Mouse (Mus musculus) hindbrain, embryonic 14.5 days (tissue): Measurements from ENCODE around the gene Bcl2l11. TPM values are rescaled to one million over a fixed set of nuclear protein-coding genes. Genes with fewer than 3 reads are reported as not detected.

Experiments used
- ATAC-seq: fragments of 200-750 bp; cut with Nextera tagmentation; 2 replicates; pipeline ENCODE4 v1.8.0; 2017; ENCODE audit warnings: moderate number of reproducible peaks, mild to moderate bottlenecking, moderate TSS enrichment, moderate library complexity; ENCODE audit not compliant: low FRiP score
- DNase-seq: peaks from one replicate; pipeline ENCODE4 v3.0.0-alpha.2; 2015; ENCODE audit warnings: low spot score
- H3K27ac ChIP-seq: fragments of 300-500 bp; sonication (generic); 2 replicates; pipeline ENCODE4 v1.5.1; 2014; ENCODE audit warnings: mild to moderate bottlenecking, moderate library complexity
- H3K27me3 ChIP-seq: fragments of 300-500 bp; sonication (generic); 2 replicates; pipeline ENCODE4 v1.6.1; 2014; ENCODE audit warnings: mild to moderate bottlenecking, low read length, mixed read lengths; ENCODE audit not compliant: control insufficient read depth, insufficient read depth
- H3K36me3 ChIP-seq: fragments of 300-500 bp; sonication (generic); replicated peaks from 2 replicates; pipeline ENCODE4 v1.6.1; 2014; ENCODE audit not compliant: control insufficient read depth, insufficient read depth
- H3K4me1 ChIP-seq: fragments of 300-500 bp; sonication (generic); replicated peaks from 2 replicates; pipeline ENCODE4 v1.6.1; 2014; ENCODE audit warnings: antibody characterized with exemption, low read length, mixed read lengths; ENCODE audit not compliant: control insufficient read depth, insufficient read depth
- H3K4me2 ChIP-seq: fragments of 300-500 bp; sonication (generic); replicated peaks from 2 replicates; pipeline ENCODE4 v1.6.1; 2014; ENCODE audit warnings: mild to moderate bottlenecking, moderate library complexity
- H3K4me3 ChIP-seq: fragments of 300-500 bp; sonication (generic); replicated peaks from 2 replicates; pipeline ENCODE4 v1.5.1; 2014; ENCODE audit warnings: mild to moderate bottlenecking, low read length
- H3K9ac ChIP-seq: fragments of 300-500 bp; sonication (generic); 2 replicates; pipeline ENCODE4 v1.6.1; 2014
- H3K9me3 ChIP-seq: fragments of 300-500 bp; sonication (generic); 2 replicates; pipeline ENCODE4 v1.6.1; 2016; ENCODE audit warnings: low read length; ENCODE audit not compliant: control insufficient read depth
- WGBS: fragments of 180-500 bp; shearing (Covaris S2); extraction: QIAGEN DNeasy Blood & Tissue Kit; methylation state at CpG from one replicate; pipeline ENCODE4 v1.1.7; 2014; 5-methylcytosine and 5-hydroxymethylcytosine counted together
- polyA plus RNA-seq: library from polyadenylated mRNA; unstranded; fragments of >200 nt; fragmentation: Nextera tagmentation; extraction: Ambion mirVana; gene quantifications from 2 replicates; pipeline ENCODE4 v1.2.1, GENCODE M21; 2014

Bcl2l11 gene
- polyA plus RNA-seq, 1 experiment from 2014 or later = 12.2 TPM

- Histone ChIP-seq H3K9me3 (no peaks in the 10 kb centered on the region), H3K27me3 (no peaks in the 10 kb centered on the region), H3K4me1 (no peaks in the 10 kb centered on the region), H3K36me3 (no peaks in the 10 kb centered on the region), H3K27ac (no peak overlapping the region), H3K9ac (no peak overlapping the region), H3K4me3 (no peak overlapping the region), H3K4me2 (no peak overlapping the region)
- no peak for DNase-seq
- ATAC-seq = no peak
- 92% methylated on average over 3 of the region's 4 CpGs for WGBS
Observed at GRCm38 (mm10) chr2:128183762-128184161, 57.9 kb downstream of the Bcl2l11 start.

GRCm38 (mm10) chr2:128185942-128186341, 60.1 kb downstream of the Bcl2l11 start:
- H3K4me2 ChIP-seq = no peak overlapping the region
- DNase-seq (no peak), ATAC-seq (no peak)
- no peak overlapping the region for H3K27ac ChIP-seq
- no peaks in the 10 kb centered on the region for H3K9me3 ChIP-seq
- H3K4me1 ChIP-seq = no peaks in the 10 kb centered on the region
- no peak overlapping the region for H3K9ac ChIP-seq
- 81% methylated on average over 4 of the region's 4 CpGs for WGBS
- H3K4me3 ChIP-seq = no peak overlapping the region
- H3K27me3 ChIP-seq = no peaks in the 10 kb centered on the region
- no peaks in the 10 kb centered on the region for H3K36me3 ChIP-seq

- no peak overlapping the region for H3K4me3 ChIP-seq
- ATAC-seq (no peak), DNase-seq (no peak)
- WGBS = 97% methylated on average over 1 of the region's 1 CpGs
- no peak overlapping the region for H3K4me2 ChIP-seq
- H3K9me3 ChIP-seq = no peaks in the 10 kb centered on the region
- no peak overlapping the region for H3K27ac ChIP-seq
- H3K36me3 ChIP-seq = no peaks in the 10 kb centered on the region
- H3K4me1 ChIP-seq = no peaks in the 10 kb centered on the region
- no peaks in the 10 kb centered on the region for H3K27me3 ChIP-seq
- H3K9ac ChIP-seq = no peak overlapping the region
Observed at GRCm38 (mm10) chr2:128187277-128187676, 61.4 kb downstream of the Bcl2l11 start.

GRCm38 (mm10) chr2:128188461-128188860, 62.6 kb downstream of the Bcl2l11 start:
- DNase-seq = no peak
- H3K9ac ChIP-seq = no peak overlapping the region
- no peak overlapping the region for H3K4me3 ChIP-seq
- no peaks in the 10 kb centered on the region for H3K9me3 ChIP-seq
- no peaks in the 10 kb centered on the region for H3K4me1 ChIP-seq
- H3K4me2 ChIP-seq = no peak overlapping the region
- no peaks in the 10 kb centered on the region for H3K36me3 ChIP-seq
- WGBS = 92% methylated on average over 3 of the region's 3 CpGs
- H3K27me3 ChIP-seq = no peaks in the 10 kb centered on the region
- H3K27ac ChIP-seq = no peak overlapping the region
- ATAC-seq = no peak

DNA sequence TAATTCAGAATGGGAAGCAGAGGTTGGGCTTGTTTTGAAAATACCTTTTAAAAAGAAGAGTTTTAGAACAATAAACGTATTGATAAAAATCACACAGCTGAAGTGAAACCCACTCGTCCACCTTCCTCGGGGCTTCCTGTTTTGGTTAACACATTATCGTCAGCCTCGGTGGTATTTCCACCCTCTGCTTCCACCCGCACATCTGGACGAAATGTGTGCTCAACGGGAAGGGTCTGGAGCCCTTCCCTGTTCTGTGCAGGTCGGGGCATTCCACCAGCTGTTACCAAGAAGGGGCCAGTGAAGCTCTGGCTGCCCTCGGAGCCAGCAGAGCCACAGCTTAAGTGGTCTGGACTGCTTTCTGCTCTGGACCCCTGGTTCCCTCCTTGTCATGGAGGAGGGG, 63.9 kb downstream of the Bcl2l11 start:
- Histone ChIP-seq H3K4me2 (no peak overlapping the region), H3K27ac (no peak overlapping the region), H3K9me3 (no peaks in the 10 kb centered on the region), H3K36me3 (no peaks in the 10 kb centered on the region), H3K27me3 (no peaks in the 10 kb centered on the region), H3K4me3 (no peak overlapping the region), H3K4me1 (no peaks in the 10 kb centered on the region), H3K9ac (no peak overlapping the region)
- DNase-seq = no peak
- no peak for ATAC-seq
- 75% methylated on average over 10 of the region's 10 CpGs for WGBS

DNA sequence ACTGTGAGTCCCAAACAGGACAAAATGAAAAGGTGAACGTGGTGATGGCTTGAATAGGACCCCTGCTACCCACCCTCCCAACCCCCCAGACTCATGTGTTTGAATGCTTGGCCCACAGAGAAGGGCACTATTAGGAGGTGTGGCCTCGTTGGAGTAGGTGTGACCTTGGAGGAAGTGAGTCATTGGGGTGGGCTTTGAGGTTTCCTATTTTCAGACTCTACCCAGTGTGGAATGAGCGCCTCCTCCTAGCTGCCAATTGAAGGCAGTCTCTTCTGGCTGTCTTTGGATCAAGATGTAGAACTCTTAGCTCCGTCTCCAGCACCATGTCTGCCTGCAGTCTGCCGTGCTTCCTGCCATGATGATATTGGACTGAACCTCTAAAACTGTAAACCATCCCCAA, 64.4 kb downstream of the Bcl2l11 start:
- Histone ChIP-seq H3K4me1 (no peaks in the 10 kb centered on the region), H3K4me3 (no peak overlapping the region), H3K27ac (no peak overlapping the region), H3K9ac (no peak overlapping the region), H3K4me2 (no peak overlapping the region), H3K27me3 (no peaks in the 10 kb centered on the region), H3K36me3 (no peaks in the 10 kb centered on the region), H3K9me3 (no peaks in the 10 kb centered on the region)
- 81% methylated on average over 5 of the region's 5 CpGs for WGBS
- DNase-seq = no peak
- ATAC-seq = no peak

DNA sequence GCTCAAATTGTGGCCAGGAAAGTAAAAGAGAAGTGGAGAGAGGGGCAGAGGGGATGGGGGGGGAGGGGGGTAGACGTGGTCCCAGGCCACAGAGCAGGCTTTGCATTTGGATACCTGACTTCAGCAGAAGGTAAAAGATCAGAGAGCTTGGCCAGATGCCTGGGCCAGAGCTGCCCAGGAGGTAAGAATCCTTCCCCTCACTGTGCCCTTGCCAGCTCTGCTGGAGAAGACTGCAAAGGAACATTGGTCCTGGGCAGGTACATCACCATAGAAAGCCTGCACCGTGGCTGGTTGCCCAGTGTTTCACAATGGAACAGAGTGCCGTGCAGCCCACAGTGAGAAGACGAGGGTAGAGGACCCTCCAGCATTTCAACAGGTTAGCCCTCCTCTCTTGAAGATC, 67.6 kb downstream of the Bcl2l11 start:
- no peak overlapping the region for H3K4me3 ChIP-seq
- no peaks in the 10 kb centered on the region for H3K36me3 ChIP-seq
- H3K27ac ChIP-seq = no peak overlapping the region
- H3K9me3 ChIP-seq = no peaks in the 10 kb centered on the region
- H3K9ac ChIP-seq = no peak overlapping the region
- 57% methylated on average over 4 of the region's 4 CpGs for WGBS
- H3K4me1 ChIP-seq = no peaks in the 10 kb centered on the region
- ATAC-seq (no peak), DNase-seq (no peak)
- H3K4me2 ChIP-seq = no peak overlapping the region
- no peaks in the 10 kb centered on the region for H3K27me3 ChIP-seq

GRCm38 (mm10) chr2:128197379-128197778, 71.5 kb downstream of the Bcl2l11 start:
- Histone ChIP-seq H3K4me1 (no peaks in the 10 kb centered on the region), H3K9me3 (no peaks in the 10 kb centered on the region), H3K36me3 (no peaks in the 10 kb centered on the region), H3K4me2 (no peak overlapping the region), H3K27ac (no peak overlapping the region), H3K4me3 (no peak overlapping the region), H3K27me3 (no peaks in the 10 kb centered on the region), H3K9ac (no peak overlapping the region)
- whole genome bisulfite sequencing = 85% methylated on average over 3 of the region's 3 CpGs
- no peak for ATAC-seq
- DNase-seq = no peak

DNA sequence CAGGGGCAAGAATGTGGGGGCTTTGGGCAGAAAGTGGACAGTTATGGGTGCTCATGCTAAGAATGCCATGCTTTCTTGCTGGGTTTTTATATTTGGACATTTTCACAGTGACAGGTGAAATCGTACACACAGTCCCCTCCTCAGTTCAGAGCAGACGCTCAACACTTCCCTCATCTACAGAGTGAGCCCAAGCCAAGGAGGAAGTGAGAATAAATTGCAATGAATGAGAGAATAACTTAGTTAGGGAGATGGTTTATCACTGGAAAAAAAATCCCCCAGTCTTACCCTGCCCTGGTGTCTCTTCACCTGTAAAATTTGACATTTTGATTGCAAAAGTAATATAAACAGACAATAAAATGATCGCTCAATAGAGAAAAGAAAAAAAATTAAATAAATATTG, 77.3 kb downstream of the Bcl2l11 start:
- ATAC-seq (no peak), DNase-seq (no peak)
- Histone ChIP-seq H3K4me1 (no peaks in the 10 kb centered on the region), H3K27me3 (no peaks in the 10 kb centered on the region), H3K9me3 (no peaks in the 10 kb centered on the region), H3K9ac (no peak overlapping the region), H3K4me2 (no peak overlapping the region), H3K27ac (no peak overlapping the region), H3K4me3 (no peak overlapping the region), H3K36me3 (no peaks in the 10 kb centered on the region)
- WGBS = 83% methylated on average over 3 of the region's 3 CpGs

DNA sequence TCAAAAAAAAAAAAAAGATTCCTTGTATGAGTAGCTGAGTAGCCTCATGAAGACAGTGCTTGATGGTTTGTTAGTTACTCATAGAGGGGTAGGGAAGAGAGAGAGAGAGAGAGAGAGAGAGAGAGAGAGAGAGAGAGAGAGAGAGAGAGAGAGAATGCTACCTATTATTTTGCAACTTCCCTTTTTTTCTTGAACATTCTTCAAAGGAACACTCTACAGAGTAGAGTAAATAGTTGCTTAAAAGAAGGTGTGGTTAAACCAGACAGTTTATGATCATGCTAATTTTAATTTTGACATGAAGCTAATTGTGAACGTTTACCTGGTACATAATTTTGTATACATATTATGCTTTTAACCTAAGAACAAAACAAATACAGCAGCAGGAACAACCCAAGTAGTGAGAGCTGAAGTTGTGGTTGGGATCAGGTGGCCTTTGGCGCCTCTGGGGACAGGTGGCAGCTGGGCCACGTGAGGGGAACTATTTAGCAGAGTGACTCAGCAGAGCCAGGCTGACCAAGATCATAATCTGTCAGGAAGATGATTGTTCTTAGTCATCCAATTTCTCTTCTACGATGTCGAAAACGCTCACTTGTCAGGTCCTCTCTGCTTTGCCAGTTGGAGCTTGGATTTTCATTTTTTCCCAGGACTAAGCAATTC, 78.0 kb downstream of the Bcl2l11 start:
- Histone ChIP-seq H3K27me3 (no peaks in the 10 kb centered on the region), H3K9ac (no peak overlapping the region), H3K4me2 (no peak overlapping the region), H3K4me3 (no peak overlapping the region), H3K4me1 (no peaks in the 10 kb centered on the region), H3K27ac (no peak overlapping the region), H3K36me3 (no peaks in the 10 kb centered on the region), H3K9me3 (no peaks in the 10 kb centered on the region)
- no peak for ATAC-seq
- WGBS = 87% methylated on average over 6 of the region's 6 CpGs
- DNase-seq = no peak
